Mouse (Mus musculus) intestine, embryonic 14.5 days (tissue): ENCODE data around the gene Tbl3. TPM values are rescaled to one million over a fixed set of nuclear protein-coding genes. Genes with fewer than 3 reads are reported as not detected.

Experiments
- ATAC-seq: fragments of 200-750 bp; cut with Nextera tagmentation; replicated peaks from 2 replicates; pipeline ENCODE4 v1.8.0; 2017; ENCODE audit warnings: low read depth, moderate number of reproducible peaks, moderate TSS enrichment, moderate library complexity; ENCODE audit not compliant: low FRiP score, low TSS enrichment
- DNase-seq: peaks from one replicate; pipeline ENCODE4 v3.0.0-alpha.2; 2018; ENCODE audit warnings: low spot score
- H3K27ac ChIP-seq: fragments of 300-500 bp; sonication (generic); 2 replicates; pipeline ENCODE4 v1.5.1; 2014; ENCODE audit warnings: low read depth, mild to moderate bottlenecking, control low read depth
- H3K27me3 ChIP-seq: fragments of 300-500 bp; sonication (generic); replicated peaks from 2 replicates; pipeline ENCODE4 v1.6.1; 2014; ENCODE audit warnings: low read length, control low read depth; ENCODE audit not compliant: control insufficient read depth, insufficient read depth
- H3K36me3 ChIP-seq: fragments of 300-500 bp; sonication (generic); 2 replicates; pipeline ENCODE4 v1.6.1; 2014; ENCODE audit warnings: low read length, control low read depth; ENCODE audit not compliant: control insufficient read depth, insufficient read depth
- H3K4me1 ChIP-seq: fragments of 300-500 bp; sonication (generic); replicated peaks from 2 replicates; pipeline ENCODE4 v1.6.1; 2014; ENCODE audit warnings: low read length, control low read depth, mixed read lengths; ENCODE audit not compliant: control insufficient read depth, insufficient read depth
- H3K4me2 ChIP-seq: fragments of 300-500 bp; sonication (generic); 2 replicates; pipeline ENCODE4 v1.6.1; 2014; ENCODE audit warnings: low read length
- H3K4me3 ChIP-seq: fragments of 300-500 bp; sonication (generic); 2 replicates; pipeline ENCODE4 v1.5.1; 2014; ENCODE audit warnings: low read depth, low read length, control low read depth, mixed read lengths
- H3K9ac ChIP-seq: fragments of 300-500 bp; sonication (generic); 2 replicates; pipeline ENCODE4 v1.6.1; 2014; ENCODE audit warnings: mild to moderate bottlenecking, low read length
- H3K9me3 ChIP-seq: fragments of 300-500 bp; sonication (generic); 2 replicates; pipeline ENCODE4 v1.6.1; 2016; ENCODE audit warnings: low read length, control low read depth; ENCODE audit not compliant: control insufficient read depth
- WGBS: fragments of 180-500 bp; shearing (Covaris S2); extraction: QIAGEN DNeasy Blood & Tissue Kit; methylation state at CpG from one replicate; pipeline ENCODE4 v1.1.7; 2014; 5-methylcytosine and 5-hydroxymethylcytosine counted together
- polyA plus RNA-seq: library from polyadenylated mRNA; unstranded; fragments of >200 nt; fragmentation: Nextera tagmentation; extraction: Ambion mirVana; gene quantifications from 2 replicates; pipeline ENCODE4 v1.2.1, GENCODE M21; 2014

Gene Tbl3
- polyA plus RNA-seq, 1 experiment from 2014 or later = 86.2 TPM

GRCm38 (mm10) chr17:24696011-24696697 lies 11.3 kb downstream of the Tbl3 start, which contains the start of the genes Gfer and Noxo1:
Gene Gfer (minus strand): TSS chr17:24696156.
Gene Noxo1 (plus strand): TSS chr17:24696234.
- peak; percentile 90 for DNase-seq
- peak within 1 kb of the TSS; percentile 83 for H3K4me3 ChIP-seq
- H3K27ac ChIP-seq = peak within 1 kb of the TSS; percentile 83
- peak within 1 kb of the TSS; percentile 60 for H3K4me2 ChIP-seq
- no peaks in the 10 kb centered on the region for H3K9me3 ChIP-seq
- H3K4me1 ChIP-seq = peaks cover 14% of the 10 kb centered on the region
- H3K27me3 ChIP-seq = peaks cover 8% of the 10 kb centered on the region; the same call in 1 of the 2 replicates
- under 1% methylated on average over 53 of the region's 76 CpGs for WGBS
- H3K36me3 ChIP-seq = peaks cover 33% of the 10 kb centered on the region
- peak; percentile 91 for ATAC-seq
- peak within 1 kb of the TSS; percentile 76 for H3K9ac ChIP-seq

GRCm38 (mm10) chr17:24695326-24696010 lies 12.0 kb downstream of the Tbl3 start:
- Histone ChIP-seq H3K27me3 (peaks cover 15% of the 10 kb centered on the region), H3K9me3 (no peaks in the 10 kb centered on the region), H3K4me2 (peak overlapping the region; percentile 60), H3K36me3 (peaks cover 26% of the 10 kb centered on the region), H3K4me1 (peaks cover 14% of the 10 kb centered on the region), H3K9ac (peak overlapping the region; percentile 76), H3K4me3 (peak overlapping the region; percentile 83), H3K27ac (peak overlapping the region; percentile 83)
- DNase-seq (peak; percentile 79), ATAC-seq (peak; percentile 20; the same call in 1 of the 2 replicates)
- WGBS = 7% methylated on average over 51 of the region's 51 CpGs

- Histone ChIP-seq H3K4me1 (peaks cover 19% of the 10 kb centered on the region), H3K9me3 (no peaks in the 10 kb centered on the region), H3K27ac (no peak overlapping the region), H3K27me3 (peaks cover 46% of the 10 kb centered on the region), H3K9ac (no peak overlapping the region), H3K4me3 (no peak overlapping the region), H3K36me3 (peaks cover 16% of the 10 kb centered on the region), H3K4me2 (no peak overlapping the region)
- 89% methylated on average over 5 of the region's 5 CpGs for WGBS
- DNase-seq (no peak), ATAC-seq (no peak)
These were observed 15.1 kb downstream of the Tbl3 start for GRCm38 (mm10) chr17:24692385-24692784.

- Histone ChIP-seq H3K4me3 (peak within 1 kb of the TSS; percentile 46), H3K27me3 (peaks cover 49% of the 10 kb centered on the region), H3K36me3 (peaks cover 16% of the 10 kb centered on the region), H3K4me1 (peaks cover 11% of the 10 kb centered on the region), H3K4me2 (peak within 1 kb of the TSS; percentile 89), H3K9me3 (no peaks in the 10 kb centered on the region), H3K9ac (peak within 1 kb of the TSS; percentile 31; the same call in 1 of the 2 replicates), H3K27ac (no peak within 1 kb of the TSS)
- DNase-seq = no peak
- WGBS = under 1% methylated on average over 52 of the region's 55 CpGs
- no peak for ATAC-seq
These were observed 18.0 kb downstream of the Tbl3 start, which contains the start of gene Syngr3 for GRCm38 (mm10) chr17:24689251-24690081. Gene Syngr3 (minus strand): TSS chr17:24689955.

GRCm38 (mm10) chr17:24687599-24687998 lies 19.9 kb downstream of the Tbl3 start:
- peaks cover 49% of the 10 kb centered on the region for H3K27me3 ChIP-seq
- H3K4me3 ChIP-seq = peak overlapping the region; percentile 33
- no peaks in the 10 kb centered on the region for H3K9me3 ChIP-seq
- H3K4me2 ChIP-seq = peak overlapping the region; percentile 51
- peak overlapping the region; percentile 16; the same call in 1 of the 2 replicates for H3K9ac ChIP-seq
- ATAC-seq (no peak), DNase-seq (no peak)
- 22% methylated on average over 23 of the region's 23 CpGs for WGBS
- H3K27ac ChIP-seq = no peak overlapping the region
- H3K4me1 ChIP-seq = peaks cover 11% of the 10 kb centered on the region
- H3K36me3 ChIP-seq = peaks cover 6% of the 10 kb centered on the region

GRCm38 (mm10) chr17:24687146-24687595 lies 20.3 kb downstream of the Tbl3 start:
- Histone ChIP-seq H3K27me3 (peaks cover 49% of the 10 kb centered on the region), H3K27ac (no peak overlapping the region), H3K9ac (peak overlapping the region; percentile 16; the same call in 1 of the 2 replicates), H3K36me3 (peaks cover 4% of the 10 kb centered on the region; the same call in 1 of the 2 replicates), H3K4me3 (peak overlapping the region; percentile 33), H3K4me2 (peak overlapping the region; percentile 51), H3K9me3 (no peaks in the 10 kb centered on the region), H3K4me1 (peaks cover 11% of the 10 kb centered on the region)
- DNase-seq = peak; percentile 68
- WGBS = 2% methylated on average over 25 of the region's 25 CpGs
- peak; percentile 51; the same call in 1 of the 2 replicates for ATAC-seq

- DNase-seq (no peak), ATAC-seq (no peak; the same call in 1 of the 2 replicates)
- H3K36me3 ChIP-seq = peaks cover 9% of the 10 kb centered on the region; the same call in 1 of the 2 replicates
- 29% methylated on average over 16 of the region's 16 CpGs for WGBS
- H3K27me3 ChIP-seq = peaks cover 44% of the 10 kb centered on the region
- H3K4me1 ChIP-seq = peaks cover 11% of the 10 kb centered on the region
- peak overlapping the region; percentile 18; the same call in 1 of the 2 replicates for H3K4me2 ChIP-seq
- no peak overlapping the region for H3K9ac ChIP-seq
- H3K9me3 ChIP-seq = no peaks in the 10 kb centered on the region
- 0 out of 2 replicates have a peak overlapping the region, but pooled peaks have one; percentile 5 for H3K4me3 ChIP-seq
- no peak overlapping the region for H3K27ac ChIP-seq
These were observed 20.9 kb downstream of the Tbl3 start for GRCm38 (mm10) chr17:24686514-24686913.
